Mouse (Mus musculus): ENCODE measurements around the gene Cyp2d12. TPM values are rescaled to one million over a fixed set of nuclear protein-coding genes. Genes with fewer than 3 reads are reported as not detected.
"Not testable (repeated sequence)": the region's sequence is repeated elsewhere in the genome, so short reads cannot be mapped to it uniquely, and the experiment has no call there.

The Cyp2d12 gene
- polyA plus RNA-seq, 1 experiment from 2014 or later: not detected

DNA sequence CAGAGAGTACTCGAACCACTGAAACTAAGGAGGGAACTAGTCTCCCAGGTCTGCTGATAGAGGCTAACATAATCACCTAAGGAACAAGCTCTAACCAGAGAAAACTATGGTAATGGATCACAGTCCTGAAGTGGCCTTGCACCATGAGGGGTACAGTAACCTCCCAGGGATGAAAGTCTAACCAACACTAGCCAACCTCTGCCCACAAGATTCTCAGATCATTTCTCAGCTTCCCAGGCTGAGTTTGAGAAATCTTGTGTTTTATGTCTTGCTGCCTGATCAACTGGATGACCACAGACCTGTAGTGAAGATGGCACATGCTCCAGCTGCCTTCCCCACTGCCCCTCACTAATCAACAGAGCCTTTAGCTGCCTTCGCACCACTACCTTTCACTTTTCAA lies 1.7 kb upstream of the Cyp2d12 start:
- not testable (repeated sequence) for H3K9ac ChIP-seq; ATAC-seq (ENCODE audit: insufficient read depth); H3K4me1 ChIP-seq (replicated peaks); H3K27me3 ChIP-seq; H3K4me2 ChIP-seq; H3K36me3 ChIP-seq (replicated peaks); H3K27ac ChIP-seq (replicated peaks); H3K9me3 ChIP-seq (replicated peaks); H3K4me3 ChIP-seq (replicated peaks)
- 76% methylated on average over 2 of the region's 2 CpGs for WGBS (ENCODE audit: insufficient replicate concordance)

DNA sequence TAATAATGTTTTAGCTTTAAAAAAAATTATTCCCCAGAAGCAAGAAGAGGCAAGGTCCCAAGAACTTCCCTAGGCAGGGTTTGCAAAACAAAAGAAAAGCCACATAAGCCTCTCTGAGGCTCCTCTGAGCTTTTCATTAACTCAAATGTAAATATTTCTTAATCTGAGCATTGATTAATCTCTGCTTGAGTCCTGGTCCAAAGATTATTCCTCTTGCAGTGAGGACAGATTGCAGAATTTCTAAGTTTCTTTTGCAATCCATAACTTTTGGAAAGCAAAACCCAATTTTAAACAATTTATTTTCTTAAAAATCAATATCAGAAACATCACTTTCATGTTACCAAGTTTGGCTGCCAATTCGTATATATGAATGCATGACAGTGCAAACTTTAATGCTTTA lies 18.0 kb downstream of the Cyp2d12 start:
- Histone ChIP-seq H3K27me3 (no peaks in the 10 kb centered on the region), H3K4me1 (replicated peaks) (no peaks in the 10 kb centered on the region), H3K36me3 (replicated peaks) (no peaks in the 10 kb centered on the region), H3K27ac (replicated peaks) (no peak overlapping the region), H3K9ac (no peak overlapping the region), H3K9me3 (replicated peaks) (no peaks in the 10 kb centered on the region), H3K4me3 (replicated peaks) (no peak overlapping the region), H3K4me2 (no peak overlapping the region)
- whole genome bisulfite sequencing (ENCODE audit: insufficient replicate concordance): 41% methylated on average over 1 of the region's 1 CpGs
- ATAC-seq (ENCODE audit: insufficient read depth): no peak

DNA sequence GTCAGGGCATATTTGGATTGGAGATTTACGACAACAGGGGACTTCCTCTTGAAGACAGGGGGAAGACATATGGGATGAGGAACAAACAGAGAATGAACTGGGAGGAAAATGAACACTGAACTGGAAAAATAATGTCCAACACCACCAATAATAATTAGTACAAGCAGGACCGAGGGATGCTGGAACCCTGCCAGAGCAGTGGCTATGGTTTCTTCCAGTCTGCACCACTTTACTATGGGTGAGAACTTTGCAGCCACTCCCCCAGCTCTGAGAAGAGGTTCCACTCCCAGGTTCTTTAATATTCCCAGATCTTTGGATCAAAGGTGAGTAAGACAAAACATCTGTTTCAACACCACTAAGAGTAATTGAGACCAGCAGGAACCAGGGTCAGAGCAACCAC lies 24.2 kb downstream of the Cyp2d12 start:
- no peak overlapping the region for H3K4me3 ChIP-seq (replicated peaks)
- no peaks in the 10 kb centered on the region for H3K9me3 ChIP-seq (replicated peaks)
- no peaks in the 10 kb centered on the region for H3K4me1 ChIP-seq (replicated peaks)
- no peak overlapping the region for H3K9ac ChIP-seq
- ATAC-seq (ENCODE audit: insufficient read depth): no peak
- no peak overlapping the region for H3K27ac ChIP-seq (replicated peaks)
- 50% methylated on average over 2 of the region's 2 CpGs for WGBS (ENCODE audit: insufficient replicate concordance)
- H3K4me2 ChIP-seq: no peak overlapping the region
- no peaks in the 10 kb centered on the region for H3K36me3 ChIP-seq (replicated peaks)
- H3K27me3 ChIP-seq: no peaks in the 10 kb centered on the region

DNA sequence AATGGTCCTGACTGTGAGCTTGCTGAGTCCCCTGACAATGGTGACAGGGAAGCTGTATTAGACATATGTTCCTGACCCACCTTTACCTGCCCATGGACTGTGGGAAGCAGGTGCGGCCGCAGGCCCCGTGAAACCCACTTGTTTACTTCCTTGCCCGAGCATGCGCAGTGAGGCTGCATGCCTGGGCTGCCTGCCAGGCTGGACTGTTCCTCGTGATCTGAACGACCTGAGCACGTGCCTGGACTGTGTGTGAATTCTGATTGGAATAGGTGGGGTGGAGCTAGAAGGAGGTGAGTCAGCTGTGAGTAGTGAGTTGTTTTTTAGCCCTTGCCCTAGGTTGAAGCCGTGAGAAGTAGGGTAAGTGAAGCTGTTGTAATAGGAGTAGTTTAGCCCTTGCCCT lies 27.7 kb downstream of the Cyp2d12 start:
- Histone ChIP-seq H3K27ac (replicated peaks) (no peak overlapping the region), H3K9ac (no peak overlapping the region), H3K27me3 (no peaks in the 10 kb centered on the region), H3K36me3 (replicated peaks) (no peaks in the 10 kb centered on the region), H3K4me1 (replicated peaks) (no peaks in the 10 kb centered on the region), H3K4me2 (no peak overlapping the region), H3K9me3 (replicated peaks) (no peaks in the 10 kb centered on the region), H3K4me3 (replicated peaks) (no peak overlapping the region)
- ATAC-seq (ENCODE audit: insufficient read depth): no peak
- WGBS (ENCODE audit: insufficient replicate concordance): 74% methylated on average over 9 of the region's 9 CpGs

Small RNA genes within 50 kb of the gene (microRNA-seq; reads per million reads assigned to microRNA genes)
- gene Gm27924 (not detected), gene Gm28023 (not detected)

Other genes with a start within 250 kb of the Cyp2d12 start
- gene Naga, start 216.1 kb upstream of the Cyp2d12 start, polyA plus RNA-seq (2015; fragmentation: Nextera tagmentation; extraction: Ambion mirVana): 43.4 and 48.6 TPM in 2 replicates
- gene Pheta2, start 216.1 kb upstream of the Cyp2d12 start, polyA plus RNA-seq (2015; fragmentation: Nextera tagmentation; extraction: Ambion mirVana): 43.9 and 47.9 TPM in 2 replicates
- gene Smdt1, start 216.1 kb upstream of the Cyp2d12 start, polyA plus RNA-seq (2015; fragmentation: Nextera tagmentation; extraction: Ambion mirVana): 176 TPM in 2 replicates
- gene Ndufa6, start 200.8 kb upstream of the Cyp2d12 start, polyA plus RNA-seq (2015; fragmentation: Nextera tagmentation; extraction: Ambion mirVana): 272 and 310 TPM in 2 replicates
- gene Cyp2d22, start 174.8 kb upstream of the Cyp2d12 start, polyA plus RNA-seq (2015; fragmentation: Nextera tagmentation; extraction: Ambion mirVana): 17.7 and 19.1 TPM in 2 replicates
- 0.10 TPM in 1 of 2 replicates, not detected in the other for gene Cyp2d11, start 161.1 kb upstream of the Cyp2d12 start, polyA plus RNA-seq (2015; fragmentation: Nextera tagmentation; extraction: Ambion mirVana)
- 52.7 and 71.7 TPM in 2 replicates for gene Cyp2d10, start 147.9 kb upstream of the Cyp2d12 start, polyA plus RNA-seq (2015; fragmentation: Nextera tagmentation; extraction: Ambion mirVana)
- gene Cyp2d9, start 121.6 kb upstream of the Cyp2d12 start, polyA plus RNA-seq (2015; fragmentation: Nextera tagmentation; extraction: Ambion mirVana): 2.6 and 4.3 TPM in 2 replicates
- gene Cyp2d34, start 65.9 kb downstream of the Cyp2d12 start, polyA plus RNA-seq (2015; fragmentation: Nextera tagmentation; extraction: Ambion mirVana): not detected in 2 replicates
- 0.13 TPM in 2 replicates for gene Cyp2d40, start 209.1 kb downstream of the Cyp2d12 start, polyA plus RNA-seq (2015; fragmentation: Nextera tagmentation; extraction: Ambion mirVana)
- gene Cyp2d26, start 239.2 kb downstream of the Cyp2d12 start, polyA plus RNA-seq (2015; fragmentation: Nextera tagmentation; extraction: Ambion mirVana): 61.1 and 109 TPM in 2 replicates